Mouse (Mus musculus): Measurements from ENCODE around the gene Adgre1.

- TF ChIP-seq CTCF (IDR thresholded peaks at IDR 0.05; ENCODE audit: insufficient read depth, low read depth, low read length) (no peak), POLR2A (IDR thresholded peaks at IDR 0.05; ENCODE audit: insufficient read depth, low read depth, low read length) (no peak)
Measured at GRCm38 (mm10) chr17:57334001-57334760, 24.3 kb upstream of the Adgre1 start.

All from olfactory bulb, adult 2 months (tissue).